Mouse (Mus musculus) midbrain, postnatal 0 days (tissue): Measurements from ENCODE around the gene Hist1h2bg. TPM values are rescaled to one million over a fixed set of nuclear protein-coding genes. Genes with fewer than 3 reads are reported as not detected.
"Not testable (repeated sequence)": the region's sequence is repeated elsewhere in the genome, so short reads cannot be mapped to it uniquely, and the experiment has no call there.

Experiments used
- ATAC-seq: fragments of 200-750 bp; cut with Nextera tagmentation; 2 replicates; pipeline ENCODE4 v1.8.0; 2017; ENCODE audit warnings: moderate number of reproducible peaks, mild to moderate bottlenecking, moderate TSS enrichment, moderate library complexity; ENCODE audit not compliant: low FRiP score
- DNase-seq: peaks from one replicate; pipeline ENCODE4 v3.0.0-alpha.2; 2015; ENCODE audit warnings: low spot score
- H3K27ac ChIP-seq: fragments of 300-500 bp; sonication (generic); 2 replicates; pipeline ENCODE4 v1.5.1; 2014; ENCODE audit warnings: low read depth, mild to moderate bottlenecking, low read length, mixed read lengths
- H3K27me3 ChIP-seq: fragments of 300-500 bp; sonication (generic); 2 replicates; pipeline ENCODE4 v1.6.1; 2014; ENCODE audit warnings: low read length, control low read depth, mixed read lengths; ENCODE audit not compliant: insufficient read depth
- H3K36me3 ChIP-seq: fragments of 300-500 bp; sonication (generic); 2 replicates; pipeline ENCODE4 v1.6.1; 2014; ENCODE audit warnings: low read length, control low read depth, mixed read lengths; ENCODE audit not compliant: insufficient read depth
- H3K4me1 ChIP-seq: fragments of 300-500 bp; sonication (generic); 2 replicates; pipeline ENCODE4 v1.6.1; 2014; ENCODE audit warnings: mild to moderate bottlenecking, control low read depth, antibody characterized with exemption, low read length, mixed read lengths; ENCODE audit not compliant: insufficient read depth
- H3K4me2 ChIP-seq: fragments of 300-500 bp; sonication (generic); 2 replicates; pipeline ENCODE4 v1.6.1; 2014; ENCODE audit warnings: low read depth, mild to moderate bottlenecking, low read length, mixed read lengths; ENCODE audit not compliant: poor library complexity, severe bottlenecking
- H3K4me3 ChIP-seq: fragments of 300-500 bp; sonication (generic); 2 replicates; pipeline ENCODE4 v1.5.1; 2014; ENCODE audit warnings: low read depth, mild to moderate bottlenecking, low read length, moderate library complexity
- H3K9ac ChIP-seq: fragments of 300-500 bp; sonication (generic); replicated peaks from 2 replicates; pipeline ENCODE4 v1.6.1; 2014; ENCODE audit warnings: mild to moderate bottlenecking, low read length, moderate library complexity, mixed read lengths; ENCODE audit not compliant: poor library complexity, severe bottlenecking
- H3K9me3 ChIP-seq: fragments of 300-500 bp; sonication (generic); 2 replicates; pipeline ENCODE4 v1.6.1; 2016; ENCODE audit warnings: low read length, control low read depth
- CTCF ChIP-seq: IDR thresholded peaks from 2 replicates; pipeline ENCODE4 v1.5.1; 2016; ENCODE audit warnings: antibody characterized with exemption, mild to moderate bottlenecking
- WGBS: fragments of 180-500 bp; shearing (Covaris S2); extraction: QIAGEN DNeasy Blood & Tissue Kit; methylation state at CpG from one replicate; pipeline ENCODE4 v1.1.7; 2014; 5-methylcytosine and 5-hydroxymethylcytosine counted together
- polyA plus RNA-seq: library from polyadenylated mRNA; unstranded; fragments of >200 nt; fragmentation: Nextera tagmentation; extraction: Ambion mirVana; gene quantifications from 2 replicates; pipeline ENCODE4 v1.2.1, GENCODE M21; 2015
- total RNA-seq: library from RNA; depleted of rRNA; stranded (reverse); fragments of >200 nt; gene quantifications from 2 replicates; pipeline ENCODE4 v1.2.3, GENCODE M21; 2014

Hist1h2bg gene
- total and polyA plus RNA-seq, 2 experiments from 2014 or later, result 2.8 to 572 TPM

DNA sequence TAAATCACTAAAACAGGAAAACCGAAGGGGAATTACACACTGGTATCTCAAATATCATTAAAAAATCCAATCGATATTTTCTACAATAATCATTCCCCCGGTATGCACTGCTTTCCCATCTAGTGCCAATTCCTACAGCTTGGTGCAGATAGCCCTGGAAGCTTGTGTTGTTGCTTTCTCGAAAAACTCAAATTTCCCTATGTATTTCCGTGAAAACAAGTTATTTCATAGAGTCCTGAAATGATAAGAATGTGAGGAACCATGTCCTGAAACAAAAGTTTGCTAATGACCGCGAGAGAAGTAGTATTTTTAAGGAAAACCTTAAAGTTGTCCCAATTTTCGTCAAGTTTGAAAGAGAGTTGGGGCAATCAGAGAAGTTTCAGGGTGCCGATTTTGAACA lies 16.8 kb upstream of the Hist1h2bg start:
- H3K27me3 ChIP-seq, result no peaks in the 10 kb centered on the region
- DNase-seq (no peak), ATAC-seq (no peak)
- peak overlapping the region; percentile 48 for H3K4me3 ChIP-seq
- peaks cover 7% of the 10 kb centered on the region; the same call in 1 of the 2 replicates for H3K4me1 ChIP-seq
- WGBS, result 18% methylated on average over 9 of the region's 9 CpGs
- H3K4me2 ChIP-seq, result peak overlapping the region; percentile 97
- no peaks in the 10 kb centered on the region for H3K9me3 ChIP-seq
- no peak overlapping the region for H3K9ac ChIP-seq
- 0 out of 2 replicates have a peak overlapping the region, but pooled peaks have one; percentile 43 for H3K27ac ChIP-seq
- no peak for TF ChIP-seq CTCF
- no peaks in the 10 kb centered on the region for H3K36me3 ChIP-seq

GRCm38 (mm10) chr13:23554925-23555838 lies 16.0 kb upstream of the Hist1h2bg start:
- peak; percentile 71 for ATAC-seq
- H3K9ac ChIP-seq, result peak overlapping the region; percentile 51
- H3K9me3 ChIP-seq, result no peaks in the 10 kb centered on the region
- no peaks in the 10 kb centered on the region for H3K36me3 ChIP-seq
- H3K27me3 ChIP-seq, result no peaks in the 10 kb centered on the region
- H3K27ac ChIP-seq, result peak overlapping the region; percentile 70
- TF ChIP-seq CTCF, result no peak
- H3K4me3 ChIP-seq, result peak overlapping the region; percentile 48
- H3K4me2 ChIP-seq, result peak overlapping the region; percentile 97
- WGBS, result under 1% methylated on average over 54 of the region's 54 CpGs
- DNase-seq, result peak; percentile 84
- H3K4me1 ChIP-seq, result peaks cover 7% of the 10 kb centered on the region; the same call in 1 of the 2 replicates

DNA sequence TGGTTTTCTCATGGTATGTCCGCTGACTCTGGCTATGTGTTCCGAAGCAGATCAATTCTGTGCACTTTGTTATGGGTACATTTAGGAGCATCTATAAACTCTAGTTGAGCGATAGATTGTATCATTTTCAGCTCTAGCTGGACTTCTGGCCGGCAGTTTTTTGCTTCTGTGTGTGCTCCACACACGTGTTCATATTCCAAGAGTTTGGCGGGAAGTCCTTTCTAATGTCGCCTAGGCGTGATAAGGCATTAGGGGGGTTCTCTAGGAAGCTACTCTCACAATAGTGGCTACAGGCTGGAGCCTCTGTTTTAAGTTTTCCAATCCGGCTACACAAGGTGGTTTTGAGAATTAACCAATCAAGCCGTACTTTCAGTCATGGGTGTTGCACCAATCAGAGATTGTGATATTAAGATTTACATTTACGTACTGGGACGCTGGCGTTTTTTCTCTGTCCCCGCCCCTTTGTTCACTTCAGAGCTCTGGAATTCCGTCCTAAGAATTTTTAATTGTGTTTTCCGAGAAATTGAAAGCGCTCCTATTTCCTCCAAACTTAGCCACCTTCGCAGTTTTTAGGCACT lies 15.3 kb upstream of the Hist1h2bg start:
- WGBS, result under 1% methylated on average over 18 of the region's 18 CpGs
- Histone ChIP-seq H3K9ac (peak overlapping the region; percentile 51), H3K9me3 (no peaks in the 10 kb centered on the region), H3K4me2 (peak overlapping the region; percentile 97), H3K4me1 (peaks cover 3% of the 10 kb centered on the region; the same call in 1 of the 2 replicates), H3K27me3 (no peaks in the 10 kb centered on the region), H3K36me3 (no peaks in the 10 kb centered on the region), H3K4me3 (peak overlapping the region; percentile 48), H3K27ac (peak overlapping the region; percentile 70)
- DNase-seq (peak; percentile 97), ATAC-seq (peak; percentile 76)
- TF ChIP-seq CTCF, result no peak; the same call in 1 of the 2 replicates

GRCm38 (mm10) chr13:23556906-23557305 lies 14.3 kb upstream of the Hist1h2bg start:
- Histone ChIP-seq H3K4me2 (no peak overlapping the region), H3K27me3 (no peaks in the 10 kb centered on the region), H3K4me3 (no peak overlapping the region), H3K9ac (no peak overlapping the region), H3K4me1 (peaks cover 2% of the 10 kb centered on the region; the same call in 1 of the 2 replicates), H3K27ac (no peak overlapping the region), H3K36me3 (no peaks in the 10 kb centered on the region), H3K9me3 (no peaks in the 10 kb centered on the region)
- DNase-seq (no peak), ATAC-seq (no peak)
- no peak for TF ChIP-seq CTCF
- 71% methylated on average over 3 of the region's 3 CpGs for WGBS

- not testable (repeated sequence) for H3K27me3 ChIP-seq, ATAC-seq, H3K9ac ChIP-seq, H3K27ac ChIP-seq, H3K4me1 ChIP-seq, H3K4me2 ChIP-seq, H3K9me3 ChIP-seq, DNase-seq, H3K4me3 ChIP-seq, H3K36me3 ChIP-seq
- WGBS, result 12% methylated on average over 2 of the region's 2 CpGs
These were observed 10.5 kb upstream of the Hist1h2bg start for GRCm38 (mm10) chr13:23560699-23561098.

DNA sequence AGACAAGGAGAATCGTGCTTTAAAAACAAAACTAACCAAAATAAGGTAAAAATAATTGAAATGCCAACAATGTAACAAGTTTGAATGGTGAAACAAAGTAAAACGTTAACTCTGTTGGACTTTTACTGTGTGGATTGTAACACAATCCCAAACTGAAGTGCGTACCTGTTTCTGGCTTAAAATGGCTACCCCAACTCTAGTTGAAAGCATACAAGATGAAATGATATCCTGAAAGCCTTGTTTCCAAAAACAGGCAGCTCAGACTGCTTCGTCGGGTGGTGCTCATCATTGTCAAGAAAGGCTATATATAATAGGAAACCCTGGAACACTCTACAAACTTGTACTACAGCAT lies 9.7 kb upstream of the Hist1h2bg start:
- H3K27me3 ChIP-seq, H3K27ac ChIP-seq, H3K36me3 ChIP-seq, DNase-seq, ATAC-seq, H3K4me1 ChIP-seq, H3K9me3 ChIP-seq, H3K9ac ChIP-seq: not testable (repeated sequence)
- 0% methylated on average over 2 of the region's 5 CpGs for WGBS
- Histone ChIP-seq H3K4me3 (peak overlapping the region; percentile 42), H3K4me2 (peak overlapping the region; percentile 70; the same call in 1 of the 2 replicates)

GRCm38 (mm10) chr13:23561883-23562659 lies 9.1 kb upstream of the Hist1h2bg start, which contains the start of gene Hist1h3e:
Gene Hist1h3e, minus strand, starts transcription at chr13:23562369.
- Histone ChIP-seq H3K4me3 (peak within 1 kb of the TSS; percentile 42), H3K27ac (peak within 1 kb of the TSS; percentile 94), H3K4me2 (peak within 1 kb of the TSS; percentile 70), H3K9ac (peak within 1 kb of the TSS; percentile 56)
- not testable (repeated sequence) for H3K4me1 ChIP-seq, H3K27me3 ChIP-seq, H3K9me3 ChIP-seq, H3K36me3 ChIP-seq
- ATAC-seq (peak; percentile 96), DNase-seq (peak; percentile 99)
- WGBS, result under 1% methylated on average over 34 of the region's 67 CpGs
